Comparison of ENCODE assay signal across 7 mouse cellular contexts in the genomic region with DNA sequence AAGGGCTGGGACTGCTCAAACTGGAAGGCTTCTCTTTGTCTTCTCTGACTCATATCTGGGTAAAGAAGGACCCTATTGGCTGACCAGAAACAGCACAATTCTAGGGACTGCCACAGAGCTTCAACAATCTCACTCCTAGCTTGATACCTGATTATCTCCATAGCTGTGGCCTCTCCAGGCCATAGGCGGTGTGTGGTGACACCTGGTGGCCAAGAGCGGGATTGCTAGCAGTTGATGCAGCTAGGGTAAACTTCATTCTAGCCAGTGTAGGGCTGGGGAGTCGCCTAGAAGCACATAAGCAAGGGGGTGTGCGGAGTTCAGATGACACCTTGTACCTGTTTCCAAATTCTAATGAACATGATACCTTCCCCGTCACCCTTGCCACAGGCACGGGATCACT.
DNase-seq lines count a peak whose midpoint lies in the region; ATAC-seq lines count a peak whose summit lies in the region.

No protein-coding gene starts in this region.

- no peak overlapping the region for H3K27ac ChIP-seq in intestine, embryonic 15.5 days
- no peak overlapping the region for H3K27ac ChIP-seq in midbrain, embryonic 13.5 days

- no peaks in the 10 kb centered on the region for H3K36me3 ChIP-seq in intestine, embryonic 15.5 days
- H3K36me3 ChIP-seq in midbrain, embryonic 13.5 days = no peaks in the 10 kb centered on the region

- H3K4me1 ChIP-seq in intestine, embryonic 15.5 days (replicated peaks) = peaks cover 9% of the 10 kb centered on the region; the same call in 1 of the 2 replicates
- H3K4me1 ChIP-seq in midbrain, embryonic 13.5 days (replicated peaks) = peaks cover 36% of the 10 kb centered on the region

- no peak overlapping the region for H3K9ac ChIP-seq in intestine, embryonic 15.5 days
- H3K9ac ChIP-seq in midbrain, embryonic 13.5 days (replicated peaks) = no peak overlapping the region; the same call in 1 of the 2 replicates

- ATAC-seq in intestine, embryonic 15.5 days = peak; percentile 52
- ATAC-seq in midbrain, embryonic 13.5 days = peak; percentile 21

- no peak overlapping the region for H3K4me3 ChIP-seq in intestine, embryonic 15.5 days (replicated peaks)
- H3K4me3 ChIP-seq in midbrain, embryonic 13.5 days (replicated peaks) = no peak overlapping the region

- DNase-seq in ZHBTc4 (ENCODE audit: low read depth, low spot score) = peak; percentile 78
- peak; percentile 99 for DNase-seq in cerebellum, postnatal 14 days
- peak; percentile 78 to 81 for DNase-seq in gastrocnemius, adult 8-10 months (ENCODE audit: low spot score in 2 of 2)
- peak; percentile 93 to 94 for DNase-seq in left cerebral cortex, postnatal 25 days (ENCODE audit: low spot score in 2 of 2)
- peak; percentile 99 for DNase-seq in right cerebral cortex, postnatal 4 days

- no peak overlapping the region for H3K4me2 ChIP-seq in intestine, embryonic 15.5 days (replicated peaks)
- H3K4me2 ChIP-seq in midbrain, embryonic 13.5 days (replicated peaks) = no peak overlapping the region

- WGBS in intestine, embryonic 15.5 days = 5% methylated on average over 6 of the region's 6 CpGs
- WGBS in midbrain, embryonic 13.5 days = 4% methylated on average over 6 of the region's 6 CpGs

- intact Hi-C loops in left cerebral cortex, postnatal 25 days (cut with DNase I) = loop anchor here (1.0 to 10.0 kb wide), 2 partner anchors 116 to 216 kb away; no protein-coding TSS in a partner anchor

- H3K27me3 ChIP-seq in intestine, embryonic 15.5 days (replicated peaks) = peaks cover 45% of the 10 kb centered on the region
- peaks cover 22% of the 10 kb centered on the region for H3K27me3 ChIP-seq in midbrain, embryonic 13.5 days

- H3K9me3 ChIP-seq in intestine, embryonic 15.5 days = no peaks in the 10 kb centered on the region
- H3K9me3 ChIP-seq in midbrain, embryonic 13.5 days = no peaks in the 10 kb centered on the region
